Mouse (Mus musculus): ENCODE measurements around the gene Notch1. TPM values are rescaled to one million over a fixed set of nuclear protein-coding genes. Genes with fewer than 3 reads are reported as not detected.

Notch1 gene
- polyA plus RNA-seq, 3 experiments from 2014 or later = 24.9 to 41.2 (median 27.0) TPM

Other genes starting within 250 kb of the Notch1 start
- gene Ccdc187, start 222.1 kb downstream of the Notch1 start, polyA plus RNA-seq (2017; shearing (Covaris generic)) = under 1 TPM in 1 of 3 experiments, not detected in 2; 0.04 TPM
- 1 to 10 TPM; 3.8 to 5.0 (median 5.0) TPM for gene Gpsm1, start 201.1 kb downstream of the Notch1 start, polyA plus RNA-seq (2017; shearing (Covaris generic))
- gene Dnlz, start 164.6 kb downstream of the Notch1 start, polyA plus RNA-seq (2017; shearing (Covaris generic)) = 1 to 10 TPM; 7.6 to 8.7 (median 7.6) TPM
- 1 to 10 TPM in 2 of 3 experiments, under 1 TPM in 1; 0.53 to 2.1 (median 1.1) TPM for gene Card9, start 155.7 kb downstream of the Notch1 start, polyA plus RNA-seq (2017; shearing (Covaris generic))
- 10 to 100 TPM; 15.6 to 43.4 (median 39.6) TPM for gene Snapc4, start 136.0 kb downstream of the Notch1 start, polyA plus RNA-seq (2017; shearing (Covaris generic))
- gene Entr1, start 127.3 kb downstream of the Notch1 start, polyA plus RNA-seq (2017; shearing (Covaris generic)) = 10 to 100 TPM; 35.3 to 57.5 (median 44.3) TPM
- gene Pmpca, start 127.3 kb downstream of the Notch1 start, polyA plus RNA-seq (2017; shearing (Covaris generic)) = 10 to 100 TPM; 82.4 to 88.4 (median 82.9) TPM
- 10 to 100 TPM in 2 of 3 experiments, 1 to 10 TPM in 1; 9.4 to 19.0 (median 10.9) TPM for gene Inpp5e, start 107.5 kb downstream of the Notch1 start, polyA plus RNA-seq (2017; shearing (Covaris generic))
- 10 to 100 TPM; 18.4 to 28.4 (median 24.2) TPM for gene Sec16a, start 71.4 kb downstream of the Notch1 start, polyA plus RNA-seq (2017; shearing (Covaris generic))
- gene Egfl7, start 63.4 kb upstream of the Notch1 start, polyA plus RNA-seq (2017; shearing (Covaris generic)) = 1 to 10 TPM in 2 of 3 experiments, not detected in 1; 1.7 to 2.3 TPM
- not detected for gene Gm20532, start 70.0 kb upstream of the Notch1 start, polyA plus RNA-seq (2017; shearing (Covaris generic))
- gene Agpat2, start 87.8 kb upstream of the Notch1 start, polyA plus RNA-seq (2017; shearing (Covaris generic)) = 1 to 10 TPM; 6.6 to 9.1 (median 7.4) TPM
- 1 to 10 TPM; 1.2 to 4.2 (median 2.1) TPM for gene Fam69b, start 111.8 kb upstream of the Notch1 start, polyA plus RNA-seq (2017; shearing (Covaris generic))
- gene Lcn4, start 154.6 kb upstream of the Notch1 start, polyA plus RNA-seq (2017; shearing (Covaris generic)) = under 1 TPM in 2 of 3 experiments, not detected in 1; 0.59 to 0.96 TPM

All from inflammation-experienced regulatory T-cells, adult 6 months (primary cell).